Mouse (Mus musculus) telencephalon, adult 2 months (tissue): Measurements from ENCODE around the gene Gm20388.
A peak's percentile ranks its signal among the peaks of the same experiment; 100 is the strongest.

Experiments
- DNase-seq: peaks from one replicate; pipeline ENCODE4 v3.0.0-alpha.2; 2011; ENCODE audit warnings: low read depth, low spot score

The Gm20388 gene

DNA sequence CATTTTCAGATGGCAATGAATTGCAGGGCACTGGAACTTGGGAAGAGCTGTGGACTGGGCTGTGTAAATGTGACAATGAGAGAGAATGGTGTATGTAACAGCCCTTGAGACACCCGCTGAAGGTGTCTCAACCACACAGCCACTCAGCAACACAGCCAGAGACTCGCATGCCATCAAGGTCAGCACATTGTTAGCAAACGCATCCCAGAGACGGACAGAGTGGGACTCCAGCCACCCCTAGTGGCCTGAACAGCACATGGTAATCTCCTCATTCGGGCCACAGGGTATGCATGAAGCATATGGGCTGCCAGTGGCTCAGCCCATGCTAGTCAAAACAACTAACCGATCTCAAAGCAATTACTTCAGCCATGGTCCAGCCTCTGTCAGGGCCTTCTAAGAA, 4468.6 kb downstream of the Gm20388 start:
- no peak for DNase-seq

DNA sequence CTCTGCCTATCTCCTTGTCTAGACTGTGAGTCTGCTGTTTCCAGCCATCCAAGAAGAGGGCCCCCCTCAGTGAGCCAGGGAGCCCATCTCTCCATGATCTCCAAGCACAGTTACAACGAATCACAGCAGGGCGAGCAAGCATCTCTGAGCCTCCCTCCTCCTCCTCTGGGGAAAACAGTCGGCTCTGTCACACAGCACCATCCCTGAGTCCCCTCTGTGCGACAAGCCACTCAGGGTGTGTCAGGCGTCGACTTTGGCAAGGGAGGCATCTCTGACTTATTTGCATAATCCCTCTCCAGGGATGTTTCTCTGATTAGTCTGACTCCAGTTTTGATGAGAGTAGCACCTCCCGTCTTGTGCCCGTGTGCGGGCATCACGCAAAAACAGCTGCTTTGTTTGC, 4471.6 kb downstream of the Gm20388 start:
- no peak for DNase-seq

DNA sequence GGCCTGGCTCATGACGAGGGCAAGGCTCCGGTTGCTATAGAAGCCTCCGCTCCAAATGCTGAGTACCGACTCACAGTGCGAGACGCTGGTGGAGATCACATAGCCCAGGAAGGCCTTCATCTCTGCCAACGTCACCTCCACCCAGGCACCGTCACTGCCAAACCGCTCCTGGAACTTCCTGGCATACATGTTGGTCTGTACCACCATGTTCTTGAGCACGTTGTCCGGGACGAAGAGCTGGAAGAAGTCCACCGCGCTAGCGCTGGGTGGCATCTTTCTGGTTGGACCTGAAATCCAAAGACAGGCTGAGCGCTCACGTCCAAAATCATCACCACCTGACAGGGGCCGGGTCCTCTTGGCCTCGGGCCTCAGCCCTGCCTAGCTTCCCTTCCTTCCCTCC, 4473.7 kb downstream of the Gm20388 start:
- DNase-seq, result no peak

DNA sequence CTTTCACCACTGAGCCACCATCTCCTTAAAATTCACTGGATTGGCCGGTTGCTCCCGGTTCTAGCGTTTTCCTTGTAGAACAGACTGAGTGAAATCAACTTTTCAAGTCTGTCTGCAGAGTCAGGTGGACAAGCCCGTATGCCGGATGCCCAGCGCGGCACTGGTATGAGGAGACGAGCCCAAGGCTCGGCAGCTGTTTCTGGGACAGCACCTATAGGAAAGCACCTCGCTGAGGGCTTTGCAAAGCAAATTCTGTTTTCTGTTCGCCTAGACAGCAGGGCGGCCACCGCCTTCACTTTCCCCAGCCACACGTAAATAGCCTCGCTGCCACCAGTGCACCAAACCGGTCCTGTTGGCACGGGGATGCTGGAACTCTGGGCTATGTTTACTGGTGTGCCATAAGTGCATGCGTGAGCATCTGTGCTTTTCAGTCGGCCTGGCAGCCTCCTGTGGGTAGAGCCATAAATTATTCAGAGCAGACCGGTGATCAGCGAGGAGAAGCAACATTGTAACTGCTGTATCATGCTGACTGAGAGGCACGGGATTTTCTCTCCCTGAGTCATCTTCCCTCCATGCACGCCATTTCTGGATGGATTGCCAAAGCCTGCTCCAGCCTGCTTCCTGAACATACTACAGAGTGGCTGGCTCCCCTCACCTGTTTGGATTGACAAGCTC, 4475.7 kb downstream of the Gm20388 start:
- peak; percentile 90 for DNase-seq

DNA sequence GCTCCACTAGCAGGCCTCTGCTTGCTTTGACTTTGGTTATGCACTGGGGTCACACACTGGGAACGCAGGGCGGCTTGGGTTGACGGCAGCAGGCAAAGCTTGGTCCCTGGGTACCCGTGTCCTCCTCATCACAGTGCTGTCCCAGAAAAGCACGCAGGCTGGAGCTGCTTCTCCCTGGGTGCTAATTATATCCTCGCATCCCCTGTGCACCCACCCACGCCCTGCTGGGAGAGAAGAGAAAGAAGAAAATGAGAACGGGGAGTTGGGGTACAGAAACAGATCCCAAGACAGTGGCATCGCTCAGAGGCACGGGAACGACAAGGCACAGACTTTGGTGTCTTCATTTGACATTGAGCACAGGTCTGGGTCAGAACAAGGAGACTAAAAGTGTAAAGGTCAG, 4478.9 kb downstream of the Gm20388 start:
- DNase-seq, result peak; percentile 89

DNA sequence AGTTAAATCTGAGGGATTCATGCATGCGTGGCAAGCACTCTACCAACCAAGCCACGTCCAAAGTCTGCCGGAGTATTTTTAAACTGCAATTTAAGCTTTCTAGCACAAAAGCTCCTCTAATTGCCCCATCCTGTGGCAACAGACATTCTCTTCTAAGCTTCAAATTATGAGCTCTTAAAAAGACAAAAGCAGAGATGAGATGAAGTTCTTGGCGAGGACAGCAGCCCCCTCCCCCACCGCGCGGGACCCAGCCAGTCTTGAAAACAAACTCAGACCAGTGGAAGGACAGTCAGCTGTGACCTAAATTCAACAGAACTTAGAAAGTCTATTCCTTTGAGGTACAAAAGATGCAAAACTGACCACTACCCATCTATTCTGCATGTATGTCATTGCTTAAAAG, 4480.6 kb downstream of the Gm20388 start:
- peak; percentile 70 for DNase-seq

DNA sequence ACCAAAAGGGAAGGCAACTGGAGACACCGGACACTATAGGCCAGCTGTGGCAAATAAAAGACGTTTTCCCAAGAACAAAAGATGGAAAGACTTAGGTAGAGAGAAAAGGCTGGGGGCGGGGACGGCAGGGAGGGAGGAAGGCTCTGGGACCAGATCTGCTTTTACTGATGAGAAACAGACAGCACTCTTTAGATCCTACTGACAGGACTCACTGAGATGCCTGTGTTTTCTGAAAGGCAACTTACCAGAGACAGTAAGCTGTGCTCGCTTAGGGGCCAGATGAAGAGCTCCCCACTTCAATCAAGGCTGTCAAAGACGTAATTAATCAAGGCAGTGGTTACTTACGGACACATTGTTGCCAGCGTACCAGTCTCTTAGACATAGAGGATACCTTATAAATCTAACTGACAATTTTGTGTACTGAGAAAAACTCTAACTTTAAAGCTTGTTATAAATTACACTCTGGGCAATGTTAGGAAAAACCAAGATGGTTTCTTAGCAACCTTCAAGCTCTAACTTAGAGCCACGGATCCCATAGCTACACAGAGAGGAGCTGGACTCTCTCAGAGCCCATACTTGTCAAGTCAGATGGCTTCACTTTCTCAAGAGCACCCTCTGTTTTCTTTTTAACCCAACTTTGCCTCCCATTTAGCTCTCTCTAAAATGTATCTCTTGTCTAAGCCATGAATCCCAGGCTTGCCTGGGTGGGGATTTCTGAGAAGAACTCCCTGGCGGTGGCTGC, 4481.8 kb downstream of the Gm20388 start:
- no peak for DNase-seq

DNA sequence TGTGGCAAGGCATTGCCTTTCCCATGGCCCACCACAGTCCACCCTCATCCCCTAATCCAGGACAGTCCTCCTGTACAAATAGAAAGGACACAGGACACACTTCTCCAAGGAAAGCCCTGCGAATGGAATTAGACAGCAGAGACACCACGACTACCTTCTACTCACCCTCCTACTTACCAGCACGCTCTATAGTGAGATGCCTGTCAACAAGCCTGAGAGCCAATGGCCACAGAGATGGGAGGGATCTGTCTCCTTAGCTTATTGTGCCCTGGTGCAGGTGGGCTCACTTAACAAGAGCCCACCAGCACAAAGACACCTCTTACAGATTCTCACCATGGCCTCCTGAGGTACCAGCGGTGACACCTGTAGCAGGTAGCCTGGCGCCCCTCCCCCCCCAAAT, 4482.4 kb downstream of the Gm20388 start:
- DNase-seq, result no peak

DNA sequence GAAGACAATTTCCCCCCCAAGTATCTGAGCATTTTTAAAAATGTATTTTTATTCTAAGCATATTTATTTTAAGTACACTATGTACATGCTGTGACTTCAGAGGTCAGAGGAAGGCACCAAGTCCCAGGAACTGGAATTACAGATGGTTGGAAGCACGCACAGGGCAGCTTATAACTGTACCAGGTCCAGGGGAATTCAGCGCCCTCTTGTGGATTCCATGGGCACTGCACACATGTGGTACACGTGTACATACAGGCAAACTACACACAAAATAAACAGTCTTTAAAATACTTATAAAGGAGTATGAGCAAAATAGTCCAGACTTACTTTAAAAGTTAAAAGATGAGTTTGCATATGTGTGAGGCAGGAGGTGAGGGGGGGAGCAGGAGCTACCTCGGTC, 4483.3 kb downstream of the Gm20388 start:
- no peak for DNase-seq

DNA sequence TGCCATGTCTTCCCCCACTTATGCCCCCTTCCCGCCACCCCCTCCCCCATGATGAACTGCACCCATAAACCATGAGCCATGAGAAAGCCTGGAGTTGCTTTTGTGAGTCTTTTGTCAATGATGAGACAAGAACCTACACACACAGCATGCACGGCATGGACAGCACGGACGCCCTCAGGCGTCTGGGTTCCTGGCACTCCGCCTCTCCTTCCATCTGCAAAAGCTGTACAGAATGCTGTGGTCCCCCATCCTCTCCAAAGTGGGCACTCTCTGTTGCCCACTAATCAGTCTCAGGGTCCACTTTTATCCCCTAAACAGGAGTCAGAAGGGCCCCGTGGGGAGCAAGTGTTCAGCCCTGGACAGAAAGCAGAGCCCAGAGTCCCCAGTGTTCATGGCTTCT, 4484.3 kb downstream of the Gm20388 start:
- no peak for DNase-seq
